Mouse (Mus musculus) spleen, postnatal 4 days (tissue): Measurements from ENCODE around the gene BC067074.
"Not testable (repeated sequence)": the region's sequence is repeated elsewhere in the genome, so short reads cannot be mapped to it uniquely, and the experiment has no call there.

Experiments used
- DNase-seq, 2 experiments: peaks; one replicate each; pipeline ENCODE4 v3.0.0; 2022; ENCODE audit warnings: low spot score in 2 of 2

BC067074 gene

DNA sequence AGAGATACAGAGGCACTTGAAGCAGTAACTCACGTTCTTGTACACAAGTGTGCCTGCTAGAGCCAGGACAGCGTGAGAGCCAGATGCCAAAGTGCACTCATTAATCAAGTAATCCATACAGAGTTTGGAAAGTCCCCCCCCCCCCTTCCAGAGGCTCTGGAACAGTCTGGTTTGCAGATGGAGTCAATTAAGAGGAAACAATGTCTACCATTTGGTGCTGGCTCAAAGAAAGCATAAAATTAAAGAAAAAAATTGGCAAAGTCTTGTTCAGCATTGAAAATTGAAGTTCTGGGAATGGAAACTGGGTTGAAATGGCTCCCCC is 81.1 kb downstream of the BC067074 start:
- no peak for DNase-seq

DNA sequence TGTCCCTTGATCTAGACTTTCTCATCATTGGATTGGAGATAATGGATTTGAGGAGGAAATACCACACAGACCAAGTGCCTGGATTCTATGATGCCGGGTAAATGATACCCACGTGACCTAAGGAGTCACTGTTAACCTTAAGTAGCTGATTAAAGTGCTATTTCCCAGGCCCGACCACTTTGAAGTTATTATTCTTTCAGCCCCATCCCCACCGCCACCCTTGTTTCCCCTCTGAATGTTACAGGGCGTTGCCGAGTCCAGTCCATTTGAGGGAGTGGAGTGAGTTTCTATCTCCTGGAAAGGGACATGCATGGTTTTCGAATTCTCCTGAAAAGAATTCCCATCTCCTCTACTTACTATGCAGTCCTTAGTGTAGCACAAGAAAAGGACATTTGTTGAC is 84.7 kb downstream of the BC067074 start:
- DNase-seq, result no peak

DNA sequence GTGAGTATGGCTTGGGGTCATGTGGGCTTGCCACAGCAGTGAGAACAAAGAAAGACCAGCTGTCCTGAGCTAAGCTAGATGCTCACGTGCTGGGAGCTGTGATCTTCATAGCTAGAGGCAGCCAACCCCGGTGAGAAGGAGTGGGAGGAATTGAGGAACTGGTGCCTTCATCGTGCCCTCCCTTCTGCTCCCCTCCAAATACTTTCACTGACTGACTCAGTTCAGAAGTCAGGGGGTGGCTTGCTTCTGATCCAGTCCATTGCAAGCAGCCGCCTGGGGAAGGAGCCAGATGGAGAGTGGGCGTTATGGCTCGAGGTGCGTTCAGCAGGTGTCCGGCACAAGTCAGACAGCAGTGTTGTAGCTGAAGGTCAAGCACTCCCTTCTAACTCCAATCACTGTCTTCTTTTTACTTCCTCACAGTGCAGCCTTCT is 86.0 kb downstream of the BC067074 start:
- peak; percentile 27 to 64 for DNase-seq

DNA sequence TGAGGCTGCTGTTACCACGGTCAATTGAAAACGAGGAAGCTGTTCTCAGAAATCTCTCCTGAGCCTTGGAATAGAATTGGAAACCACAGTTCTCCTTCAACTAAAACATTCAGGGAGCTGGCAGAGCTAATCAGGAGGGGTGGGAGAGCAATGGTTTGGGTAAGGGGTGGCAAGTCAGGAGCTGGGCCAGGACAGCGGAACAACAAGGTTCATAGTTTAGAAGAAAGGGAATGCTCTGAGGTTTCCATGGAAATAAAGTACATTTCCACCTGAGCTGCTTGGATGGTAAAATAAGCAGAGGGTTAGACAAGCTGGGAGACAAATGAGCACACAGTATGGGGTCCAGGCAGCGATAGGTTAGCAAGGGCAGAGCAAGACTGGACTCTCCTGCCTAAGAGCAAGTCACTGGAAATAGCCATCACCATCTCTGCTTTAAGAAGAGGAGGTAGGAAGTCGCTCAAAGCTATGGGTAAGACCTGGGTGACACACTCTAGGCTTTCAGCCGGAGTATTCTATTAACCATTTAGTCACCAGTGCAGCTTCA is 86.9 kb downstream of the BC067074 start:
- no peak for DNase-seq

DNA sequence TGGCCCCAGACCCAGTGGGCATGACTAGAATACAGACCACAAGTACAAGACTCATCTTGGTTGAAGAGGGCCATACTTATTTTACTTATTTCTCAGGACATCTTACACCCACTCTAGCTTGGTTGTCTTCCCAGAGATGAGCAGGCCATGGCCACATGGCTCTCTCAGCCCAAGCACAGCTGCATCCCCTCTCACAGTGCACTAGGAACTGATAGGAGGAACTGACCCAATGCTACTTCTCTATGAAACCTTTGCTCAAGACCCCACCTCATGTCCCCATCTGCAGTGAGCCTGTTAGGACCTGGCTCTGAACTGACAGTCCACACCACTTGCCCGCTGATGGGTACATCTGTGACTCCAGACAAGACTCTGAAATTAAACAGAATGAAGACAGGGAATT is 88.8 kb downstream of the BC067074 start:
- DNase-seq, result peak; percentile 26 to 59

DNA sequence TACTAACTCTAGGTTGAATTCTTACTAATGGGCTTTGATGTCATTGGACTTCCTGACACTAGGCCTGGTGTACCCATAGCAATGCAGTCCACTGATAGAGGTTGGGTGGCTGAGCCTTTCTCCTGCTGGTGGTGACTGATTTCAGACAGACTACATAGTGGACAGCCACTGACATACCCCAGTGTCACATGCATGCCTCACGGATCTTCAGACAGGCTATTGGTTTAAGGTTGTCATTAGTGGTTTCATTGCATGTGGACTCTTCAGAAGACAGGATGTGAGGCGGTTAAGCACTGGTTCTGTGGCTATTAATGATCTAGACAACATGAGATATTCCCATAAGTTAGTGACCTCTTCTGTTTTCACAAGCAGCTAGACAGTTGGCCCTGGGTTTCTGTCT is 89.2 kb downstream of the BC067074 start:
- DNase-seq, result no peak

DNA sequence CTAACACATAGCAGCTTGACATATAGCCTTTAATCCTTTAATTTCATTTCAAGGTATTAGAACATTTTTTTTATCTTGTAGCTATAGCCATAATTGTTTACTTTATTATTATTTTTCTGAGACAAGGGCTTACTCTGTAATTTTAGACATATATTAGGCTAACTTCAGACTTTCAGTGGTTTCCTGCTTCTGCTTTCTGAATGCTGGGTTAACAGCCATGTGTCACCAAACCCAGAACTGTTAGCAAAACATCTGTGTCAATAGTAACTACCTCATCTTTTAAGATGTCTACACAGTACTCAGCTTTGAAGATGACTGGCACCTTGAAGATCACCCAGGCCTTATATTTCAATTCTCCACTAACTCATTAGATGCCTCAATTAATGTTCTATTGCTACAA is 89.8 kb downstream of the BC067074 start:
- DNase-seq, result not testable (repeated sequence)

DNA sequence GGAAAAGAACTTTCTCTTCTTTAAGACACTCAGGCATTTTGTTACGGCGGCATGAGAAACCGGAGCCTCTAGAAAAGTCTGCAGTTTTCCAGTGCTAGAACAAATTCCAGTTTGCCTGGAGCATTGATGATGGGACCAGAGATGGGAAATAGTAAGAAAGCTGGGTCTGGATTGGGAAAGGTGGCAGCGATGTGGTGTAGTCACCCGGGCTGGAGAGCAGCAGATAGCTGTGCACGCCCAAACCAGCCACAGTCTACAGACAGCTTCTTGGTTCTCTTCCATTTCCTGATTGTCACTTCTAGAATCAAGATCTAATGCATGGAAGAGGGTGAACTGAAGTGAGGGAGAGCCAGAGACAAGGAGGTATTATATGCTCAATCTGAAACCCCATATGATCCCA is 100.4 kb downstream of the BC067074 start:
- no peak for DNase-seq

DNA sequence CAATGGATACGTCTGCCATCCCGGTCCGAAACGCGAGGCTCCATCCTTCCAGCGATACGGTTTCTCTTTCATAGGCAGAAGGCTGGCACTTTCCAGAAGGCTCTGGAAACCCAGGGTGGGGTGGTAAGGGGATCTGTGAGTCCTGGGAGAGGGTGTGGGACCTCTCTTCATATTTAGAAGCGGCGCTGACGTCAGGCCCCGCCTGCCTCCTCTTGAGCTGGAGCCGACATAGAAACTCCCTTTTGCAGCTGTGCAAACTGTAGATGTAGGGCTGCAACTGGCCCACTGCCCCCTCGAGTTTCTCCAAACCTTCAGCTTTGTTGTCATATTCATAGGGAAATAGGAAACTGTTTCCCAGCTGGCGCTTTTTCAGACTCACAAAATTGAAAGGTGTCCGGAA is 101.6 kb downstream of the BC067074 start:
- no peak for DNase-seq

DNA sequence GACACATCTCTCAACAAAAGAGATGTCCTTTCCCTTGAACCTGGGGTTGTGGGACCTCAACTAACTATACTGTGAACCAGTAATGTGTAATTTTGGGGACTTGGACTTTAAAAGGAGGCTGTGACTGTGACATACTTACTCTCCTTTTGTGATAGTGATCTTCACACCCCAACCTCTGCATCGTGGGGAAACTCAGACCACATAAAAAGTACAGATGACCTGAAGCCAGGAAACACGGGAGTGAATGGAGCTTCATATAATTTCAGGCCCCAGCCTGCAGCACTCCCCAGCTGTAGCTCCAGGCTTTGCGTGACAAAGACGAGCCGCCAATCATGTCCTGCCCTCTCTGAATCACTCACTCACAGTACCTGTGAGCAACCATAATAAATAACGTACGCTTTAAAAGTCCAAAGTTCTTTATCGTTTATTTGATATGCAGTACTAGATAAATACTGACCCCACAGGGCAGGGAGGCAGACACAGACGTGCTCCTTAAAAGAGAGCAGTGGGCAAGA is 104.1 kb downstream of the BC067074 start:
- DNase-seq, result no peak

DNA sequence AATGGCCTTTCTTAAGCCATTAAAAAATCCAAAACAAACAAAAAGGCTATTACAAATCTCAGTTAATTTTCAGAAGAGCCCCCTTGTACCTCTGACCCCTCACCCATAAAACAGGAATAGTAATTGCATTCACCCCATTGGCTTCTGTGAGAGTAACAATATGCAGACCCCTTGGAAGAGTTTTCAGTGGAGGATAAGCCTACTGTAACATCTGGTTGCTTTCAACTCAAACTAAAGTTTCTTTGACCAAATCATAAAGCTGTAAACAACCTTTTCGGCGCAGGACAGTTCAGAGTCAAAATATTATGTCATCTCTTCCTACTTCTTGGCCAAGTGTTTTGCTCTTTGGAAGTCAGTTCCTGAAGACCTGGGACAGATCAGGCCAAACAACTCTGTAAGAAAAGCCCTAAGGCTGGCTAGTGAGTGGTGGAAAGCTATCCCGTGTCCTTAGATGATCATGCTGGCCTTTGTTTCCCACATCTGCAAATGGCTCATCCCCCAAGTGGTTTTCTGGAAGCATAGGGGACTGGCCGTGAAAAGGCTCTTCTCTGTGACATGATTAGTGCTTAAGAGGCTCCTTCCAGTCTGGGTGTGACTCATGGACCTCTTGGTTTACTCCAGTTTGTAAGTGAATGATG is 108.5 kb downstream of the BC067074 start:
- no peak for DNase-seq

DNA sequence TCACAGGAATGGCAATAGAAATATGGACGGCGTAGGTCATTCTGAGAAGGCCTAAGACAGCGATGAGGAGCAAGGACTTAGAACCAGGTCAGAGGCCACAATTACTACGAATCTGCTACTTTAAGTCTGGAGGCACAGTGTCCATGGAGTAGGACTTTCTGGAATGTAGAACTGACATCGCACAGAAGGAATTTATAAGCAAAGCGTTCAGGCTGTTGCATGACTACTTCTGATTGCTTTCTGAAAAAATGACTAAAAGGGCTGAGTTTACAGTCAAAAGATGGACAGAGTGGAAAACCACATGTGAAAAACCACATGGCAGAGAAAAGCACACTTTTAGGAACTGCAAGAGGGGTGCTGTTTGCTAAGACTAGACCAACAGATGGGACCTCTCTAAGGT is 110.7 kb downstream of the BC067074 start:
- DNase-seq, result no peak

DNA sequence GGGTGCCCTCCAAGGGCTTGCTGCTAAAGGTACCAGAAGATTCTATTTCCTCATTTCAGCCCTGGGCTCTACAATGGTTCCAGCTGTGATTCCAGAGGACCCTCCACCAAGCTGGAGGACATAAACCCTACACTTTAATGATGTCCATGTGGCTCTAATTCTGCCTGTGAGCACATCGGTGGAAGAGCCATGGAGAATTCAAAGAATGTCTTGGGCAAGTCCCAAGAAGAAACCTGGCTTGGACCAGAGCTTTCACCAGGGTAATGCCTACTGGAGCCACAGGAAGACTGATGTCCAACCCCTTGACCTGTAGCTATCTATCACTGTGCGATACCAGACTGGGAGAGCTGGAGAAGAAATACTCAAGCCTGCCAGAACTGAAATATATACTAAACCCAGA is 111.2 kb downstream of the BC067074 start:
- DNase-seq, result no peak

DNA sequence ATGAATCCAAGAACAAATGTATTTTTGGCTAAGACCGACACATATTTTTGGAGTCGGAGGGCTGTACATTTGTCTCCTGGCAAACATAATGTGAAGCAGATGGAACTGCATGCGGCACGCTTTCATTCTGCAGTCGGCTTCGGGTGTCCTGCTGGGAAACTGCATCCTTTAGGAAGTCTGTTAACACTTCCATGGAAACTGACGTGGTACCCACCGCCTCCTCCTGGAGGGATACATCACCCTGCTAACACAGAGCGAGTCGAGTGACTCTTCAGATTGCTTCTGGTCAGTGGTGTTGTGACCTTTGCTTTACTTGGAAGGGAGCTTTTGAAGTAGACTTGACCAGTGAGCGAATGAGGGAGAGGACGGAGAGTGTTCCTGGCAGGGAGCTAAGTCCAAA is 117.0 kb downstream of the BC067074 start:
- no peak for DNase-seq

DNA sequence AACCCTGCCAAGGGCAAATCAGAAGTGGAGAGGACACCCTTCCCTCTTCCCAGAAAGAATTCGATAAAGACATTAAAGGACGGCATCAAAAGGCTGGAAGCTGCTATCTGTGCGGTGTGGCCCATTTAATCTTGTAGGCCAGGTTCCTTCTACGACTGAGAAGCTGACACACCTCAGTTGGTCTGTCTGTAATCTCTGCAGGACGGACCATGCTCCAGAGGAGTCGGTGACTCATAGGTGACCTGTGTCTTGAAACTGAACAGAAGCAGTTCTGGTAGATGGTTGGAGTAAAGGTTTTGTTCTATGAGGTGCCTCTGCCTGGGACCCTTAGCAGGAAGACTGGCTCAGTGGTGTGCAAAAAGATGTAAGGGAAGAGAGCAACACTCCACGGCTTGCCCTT is 122.6 kb downstream of the BC067074 start:
- DNase-seq, result no peak

DNA sequence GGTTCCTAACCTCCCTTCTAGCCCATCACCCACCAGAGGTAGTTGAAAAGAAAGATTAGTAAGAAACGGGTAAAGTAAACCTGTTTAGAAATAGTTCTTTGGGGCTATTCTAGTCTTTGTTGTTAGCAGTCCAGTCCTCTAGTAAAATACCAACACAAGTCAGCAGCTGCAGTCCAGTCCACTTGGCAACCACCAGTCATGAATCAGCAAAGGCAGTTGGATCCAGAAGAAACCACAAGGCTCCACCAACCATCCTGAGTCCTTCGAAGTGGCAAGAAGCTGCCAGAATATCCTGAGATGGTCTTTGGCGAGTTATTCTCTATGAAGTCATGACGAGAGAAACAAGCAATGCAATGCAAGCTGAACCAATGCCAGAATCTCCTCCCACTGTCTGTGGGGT is 124.0 kb downstream of the BC067074 start:
- DNase-seq, result no peak

DNA sequence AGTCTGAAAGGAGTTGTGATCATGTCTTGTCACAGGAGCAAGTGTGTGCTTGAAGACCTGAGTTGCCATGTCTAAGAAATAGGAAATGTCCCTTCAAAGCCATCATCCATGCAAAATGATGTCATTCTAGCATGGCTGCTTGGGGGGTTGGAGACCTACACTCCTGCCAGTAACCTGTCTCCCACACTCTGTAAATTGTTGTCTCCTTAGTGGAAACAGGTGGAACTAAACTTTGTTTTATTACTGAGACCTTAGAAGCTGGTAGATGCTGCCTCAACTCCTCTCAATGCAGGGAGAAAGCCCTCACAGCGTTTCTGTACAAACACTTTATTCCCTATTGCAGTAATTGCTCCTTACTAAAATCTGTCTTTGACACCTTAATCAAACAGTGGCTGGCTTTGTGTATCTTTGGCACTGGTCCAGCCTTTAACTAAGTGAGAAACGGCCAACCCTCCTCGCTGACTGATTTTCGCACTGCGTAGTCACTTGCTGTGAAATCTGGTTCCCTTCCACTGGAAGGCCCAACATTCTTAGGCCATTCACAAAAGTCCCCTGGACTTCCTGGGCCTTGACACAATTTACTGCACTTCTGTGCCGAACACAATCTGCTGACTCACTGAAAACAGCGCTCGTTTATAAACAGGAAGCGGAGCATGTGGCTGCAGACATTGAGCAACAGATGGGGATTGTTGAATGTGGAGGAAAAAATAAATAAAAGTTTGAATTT is 125.0 kb downstream of the BC067074 start:
- DNase-seq, result peak in 1 of 2 experiments; percentile 16

DNA sequence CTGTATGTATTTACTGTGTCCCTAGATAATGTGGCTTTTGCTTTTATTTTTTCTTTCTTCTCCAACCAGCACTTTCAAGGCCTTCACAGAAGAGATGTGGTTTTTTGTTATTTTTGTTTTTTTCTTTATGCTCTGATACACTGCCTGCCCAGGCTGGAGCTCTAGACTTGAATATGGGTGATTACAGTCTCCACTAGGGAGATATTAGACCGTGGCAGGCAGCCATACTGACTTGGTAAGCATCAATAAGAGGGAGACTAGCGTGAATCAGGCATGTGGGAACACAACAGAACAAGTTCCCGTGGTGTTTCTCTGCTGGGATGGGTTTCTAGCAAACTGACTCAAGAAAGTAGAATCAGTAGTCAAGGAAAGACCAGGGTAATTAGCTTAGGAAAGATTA is 125.7 kb downstream of the BC067074 start:
- no peak for DNase-seq

DNA sequence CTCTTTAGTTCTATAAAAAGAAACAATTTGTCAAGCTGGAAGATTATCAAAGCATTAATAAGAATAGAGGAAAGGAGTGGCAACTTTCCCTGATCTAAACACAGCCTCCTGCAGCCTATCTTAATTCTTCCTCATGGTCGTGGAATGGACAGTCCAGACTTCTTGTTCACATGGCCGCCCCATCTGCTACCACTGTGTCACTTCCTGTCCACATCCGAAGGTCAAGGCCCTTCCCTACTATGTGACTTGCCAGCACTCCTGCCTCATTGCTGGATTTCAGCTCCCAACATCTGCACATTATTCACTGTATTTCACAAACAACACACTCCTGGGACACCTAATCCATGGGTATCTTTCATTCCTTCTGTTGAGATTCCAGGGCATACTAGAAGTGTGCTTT is 128.5 kb downstream of the BC067074 start:
- DNase-seq, result no peak

DNA sequence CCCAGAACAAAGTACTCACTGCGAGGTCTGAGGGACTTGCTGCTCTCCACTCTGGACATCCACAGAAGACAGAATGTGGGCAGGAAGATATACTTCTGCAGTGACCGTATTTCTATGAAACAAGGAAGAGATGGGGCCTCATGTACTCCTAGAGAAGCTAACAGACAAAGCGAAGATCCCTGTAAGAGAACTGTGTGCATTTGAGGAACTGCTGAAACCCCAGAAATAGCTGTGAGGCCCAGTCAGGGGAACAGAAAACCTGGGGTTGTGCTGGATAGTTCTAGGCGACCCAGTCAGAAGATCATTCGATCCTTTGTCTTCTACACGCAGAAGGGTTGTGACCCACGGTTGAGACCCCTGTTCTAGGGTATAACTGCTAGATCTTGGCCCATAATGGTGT is 130.9 kb downstream of the BC067074 start:
- no peak for DNase-seq

DNA sequence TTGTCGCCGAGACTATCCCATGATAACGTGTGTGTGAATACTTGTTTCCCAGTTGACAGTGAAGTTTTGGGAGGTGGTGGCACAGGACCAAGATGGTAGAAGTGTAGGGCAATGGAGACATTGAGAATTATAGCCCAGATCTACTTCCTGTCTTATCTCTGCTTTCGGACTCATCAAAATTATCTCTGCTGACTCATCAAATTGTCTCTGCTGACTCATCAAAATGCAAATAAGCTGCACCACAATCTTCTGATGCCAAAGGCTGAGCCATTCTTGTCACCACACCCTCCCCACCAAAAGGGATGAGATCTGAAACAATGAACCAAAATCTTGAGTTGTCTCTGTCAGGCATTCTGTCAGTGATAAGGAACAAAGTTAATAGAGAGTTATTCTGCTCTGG is 132.9 kb downstream of the BC067074 start:
- DNase-seq, result no peak
